Mouse (Mus musculus): Measurements from ENCODE around the gene Pdxdc1.
A peak's percentile ranks its signal among the peaks of the same experiment; 100 is the strongest.

The Pdxdc1 gene

DNA sequence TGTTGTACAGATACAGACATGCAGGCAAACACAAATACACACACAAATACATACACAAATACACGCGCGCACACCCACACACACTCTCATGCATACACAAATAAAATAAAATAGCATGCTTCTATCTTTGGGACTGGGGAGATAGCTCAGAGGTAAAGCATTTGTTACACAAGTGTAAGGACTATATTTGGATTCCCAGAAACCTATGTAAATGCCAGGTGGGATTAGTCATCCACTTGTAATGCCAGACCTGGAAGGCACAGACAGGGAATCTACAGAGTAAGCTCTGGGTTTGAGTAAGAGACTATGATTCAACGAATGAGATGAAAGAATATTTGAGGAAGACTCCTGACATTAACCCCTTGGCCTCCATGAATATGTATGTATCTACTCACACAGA lies 27.4 kb downstream of the Pdxdc1 start:
- DNase-seq = no peak

DNA sequence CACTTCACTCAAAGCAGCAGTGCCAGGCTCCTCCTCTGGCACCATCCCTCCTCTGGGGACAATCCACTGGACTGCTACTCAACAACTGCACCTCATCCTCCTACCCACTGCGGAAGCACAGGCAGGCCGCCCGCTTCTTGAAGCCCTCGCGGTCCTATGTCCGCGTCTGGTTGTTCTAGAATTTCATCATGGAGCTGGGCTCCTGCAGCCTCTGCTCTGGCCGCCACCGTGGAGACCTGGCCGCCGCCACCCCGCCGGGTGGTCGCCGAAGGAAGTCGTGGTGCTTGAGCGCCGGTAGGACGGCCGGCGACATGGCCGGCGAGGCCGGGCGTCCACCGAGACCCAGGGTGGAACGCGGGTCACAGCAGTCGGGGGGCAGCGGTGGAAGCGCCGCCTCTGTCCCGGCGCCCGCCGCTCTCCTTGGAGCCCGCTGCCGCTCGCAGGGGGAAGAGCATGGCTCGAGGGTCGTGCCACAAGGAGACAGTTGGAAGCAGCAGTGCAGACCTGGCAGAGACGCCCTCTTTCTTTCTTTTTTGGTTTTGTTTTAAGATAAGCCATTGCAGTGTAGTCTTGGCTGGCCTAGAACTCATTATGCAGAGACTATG lies 34.9 kb downstream of the Pdxdc1 start:
- DNase-seq = peak; percentile 62

- peak; percentile 74 for DNase-seq
Observed at GRCm38 (mm10) chr16:13867406-13867805, 35.5 kb downstream of the Pdxdc1 start.

DNA sequence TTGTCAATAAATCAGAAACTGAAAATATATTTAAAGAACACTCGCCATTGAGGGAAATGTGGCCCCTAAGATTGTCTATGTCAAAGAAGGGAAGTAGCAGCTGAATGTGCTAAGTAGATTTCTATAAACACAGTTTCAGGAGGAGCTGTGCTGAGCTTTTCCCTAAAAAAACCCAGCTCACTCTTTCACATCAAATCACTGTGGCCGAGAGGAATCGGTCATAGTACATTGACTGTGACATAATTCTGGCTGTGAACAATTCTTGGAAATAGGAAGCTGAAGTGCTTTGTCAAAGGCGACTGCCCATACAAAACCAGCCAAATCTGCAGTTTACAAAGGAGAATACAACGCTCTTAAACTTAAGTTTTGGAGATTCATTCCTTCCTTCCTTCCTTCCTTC lies 36.3 kb downstream of the Pdxdc1 start:
- no peak for DNase-seq

DNA sequence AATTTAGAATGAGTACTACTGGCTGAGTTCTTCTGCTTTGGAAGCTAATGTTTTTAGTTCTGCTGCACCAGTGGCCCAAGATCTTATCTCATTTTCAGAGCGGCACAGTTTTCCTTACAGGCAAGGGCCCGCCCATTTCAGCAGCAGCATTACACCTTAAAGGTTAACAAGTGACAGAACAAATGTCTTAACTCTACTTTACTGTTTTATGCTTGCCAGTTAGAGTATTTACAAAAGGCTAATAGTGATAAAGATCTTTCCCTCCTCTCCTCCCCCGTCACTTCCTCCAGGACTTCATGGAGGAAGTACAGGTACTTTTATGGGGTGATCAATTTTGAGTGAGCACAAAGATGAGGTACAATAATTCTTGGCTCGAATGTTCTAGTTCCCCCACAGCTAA lies 36.9 kb downstream of the Pdxdc1 start:
- no peak for DNase-seq

DNA sequence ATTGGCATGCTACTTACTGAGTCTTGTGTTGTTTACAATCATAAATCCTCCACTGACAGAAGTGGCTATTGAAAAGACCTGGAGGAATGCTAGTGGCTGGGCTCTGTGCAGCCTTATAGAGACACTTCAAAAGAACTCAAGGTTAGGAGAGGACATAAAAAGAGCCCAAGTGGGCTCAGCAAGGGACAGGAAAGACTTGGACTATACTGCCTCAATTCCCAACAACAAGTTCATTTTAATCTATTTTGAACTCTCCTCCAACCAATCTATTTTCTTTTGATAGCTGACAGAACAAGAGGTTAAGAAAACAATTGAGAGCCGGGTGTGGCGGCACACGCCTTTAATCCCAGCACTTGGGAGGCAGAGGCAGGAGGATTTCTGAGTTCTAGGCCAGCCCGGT lies 49.0 kb downstream of the Pdxdc1 start:
- DNase-seq = no peak

DNA sequence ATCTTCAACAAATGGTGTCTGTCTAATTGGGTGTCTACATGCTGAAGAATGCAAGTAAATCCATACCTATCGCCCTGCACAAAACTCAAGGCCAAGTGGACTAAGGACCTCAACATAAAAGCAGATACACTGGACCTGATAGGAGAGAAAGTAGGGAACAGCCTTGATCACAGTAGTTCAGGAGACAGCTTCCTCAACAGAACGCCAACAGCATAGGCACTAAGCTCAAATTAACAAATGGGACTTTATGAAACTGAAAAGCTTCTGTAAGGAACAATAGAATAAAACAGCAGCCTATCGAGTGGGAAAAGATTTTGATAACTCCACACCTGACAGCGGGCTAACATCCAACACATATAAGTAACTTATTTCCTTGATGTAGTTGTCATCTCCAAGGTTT lies 51.5 kb downstream of the Pdxdc1 start:
- DNase-seq = no peak

GRCm38 (mm10) chr16:13848310-13848709 lies 54.6 kb downstream of the Pdxdc1 start:
- no peak for DNase-seq

DNA sequence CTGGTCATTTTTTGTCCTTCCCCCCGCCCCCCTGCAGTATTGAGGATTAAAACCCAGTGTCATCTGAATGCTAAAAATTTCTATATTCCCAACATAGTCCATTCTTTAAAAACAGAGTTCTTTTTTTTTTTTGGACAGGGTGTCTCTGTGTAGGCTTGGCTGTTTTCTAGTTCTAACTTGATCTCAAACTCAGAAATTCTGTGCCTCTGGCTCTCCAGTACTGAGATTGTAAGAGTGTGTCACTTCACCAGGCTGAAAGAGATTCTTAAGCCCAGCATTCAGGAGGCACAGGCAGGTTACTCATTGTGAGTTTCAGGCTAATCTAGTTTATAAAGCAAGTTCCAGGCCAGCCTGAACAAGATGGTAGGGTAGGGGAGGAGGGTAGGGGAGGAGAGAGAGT lies 56.3 kb downstream of the Pdxdc1 start:
- DNase-seq = no peak

- no peak for DNase-seq
Observed at GRCm38 (mm10) chr16:13845031-13845430, 57.9 kb downstream of the Pdxdc1 start.

DNA sequence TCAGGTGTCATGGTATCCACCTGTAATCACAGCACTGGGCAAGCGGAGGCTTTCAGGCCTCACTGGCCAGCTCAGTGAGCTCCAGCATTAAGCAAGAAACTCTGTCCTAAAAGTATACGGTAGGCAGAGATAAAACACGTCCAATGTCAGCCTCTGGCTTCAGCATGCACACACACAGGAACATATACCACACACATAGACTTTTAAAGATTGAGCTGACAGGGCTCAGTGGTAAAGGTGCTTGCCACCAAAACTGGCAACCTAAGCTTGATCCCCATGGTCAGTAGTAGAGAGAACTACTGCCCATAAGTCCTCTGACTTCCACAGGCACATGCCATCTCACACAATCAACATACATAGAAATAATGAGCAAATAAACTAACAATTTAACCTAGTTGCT lies 62.0 kb downstream of the Pdxdc1 start:
- no peak for DNase-seq

GRCm38 (mm10) chr16:13840056-13840455 lies 62.9 kb downstream of the Pdxdc1 start:
- no peak for DNase-seq

DNA sequence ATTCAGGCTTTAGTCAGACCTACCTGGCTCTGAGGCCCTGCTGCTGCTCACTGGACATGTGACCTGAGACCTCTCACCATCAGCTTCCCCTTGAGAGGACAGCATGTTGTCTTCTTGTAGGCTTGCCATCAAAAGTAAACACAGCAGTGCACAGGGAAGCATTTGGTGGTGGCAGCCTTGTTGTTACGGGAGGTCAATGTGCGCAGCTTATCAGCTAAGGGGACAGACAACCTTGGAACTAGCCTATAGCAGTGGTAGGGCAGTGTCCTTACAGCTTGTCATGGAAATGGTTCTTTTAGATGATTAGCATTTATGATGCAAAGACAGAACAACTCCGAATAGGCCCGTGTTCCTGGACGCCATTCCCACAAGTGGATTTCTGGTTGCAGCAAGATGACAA lies 68.5 kb downstream of the Pdxdc1 start:
- DNase-seq = no peak

- no peak for DNase-seq
Observed at GRCm38 (mm10) chr16:13831606-13832005, 71.3 kb downstream of the Pdxdc1 start.

- DNase-seq = no peak
Observed at GRCm38 (mm10) chr16:13830444-13830843, 72.5 kb downstream of the Pdxdc1 start.

- no peak for DNase-seq
Observed at GRCm38 (mm10) chr16:13826511-13826910, 76.4 kb downstream of the Pdxdc1 start.

GRCm38 (mm10) chr16:13825781-13826490 lies 77.0 kb downstream of the Pdxdc1 start:
- DNase-seq = no peak

GRCm38 (mm10) chr16:13820771-13821170 lies 82.2 kb downstream of the Pdxdc1 start:
- DNase-seq = no peak

DNA sequence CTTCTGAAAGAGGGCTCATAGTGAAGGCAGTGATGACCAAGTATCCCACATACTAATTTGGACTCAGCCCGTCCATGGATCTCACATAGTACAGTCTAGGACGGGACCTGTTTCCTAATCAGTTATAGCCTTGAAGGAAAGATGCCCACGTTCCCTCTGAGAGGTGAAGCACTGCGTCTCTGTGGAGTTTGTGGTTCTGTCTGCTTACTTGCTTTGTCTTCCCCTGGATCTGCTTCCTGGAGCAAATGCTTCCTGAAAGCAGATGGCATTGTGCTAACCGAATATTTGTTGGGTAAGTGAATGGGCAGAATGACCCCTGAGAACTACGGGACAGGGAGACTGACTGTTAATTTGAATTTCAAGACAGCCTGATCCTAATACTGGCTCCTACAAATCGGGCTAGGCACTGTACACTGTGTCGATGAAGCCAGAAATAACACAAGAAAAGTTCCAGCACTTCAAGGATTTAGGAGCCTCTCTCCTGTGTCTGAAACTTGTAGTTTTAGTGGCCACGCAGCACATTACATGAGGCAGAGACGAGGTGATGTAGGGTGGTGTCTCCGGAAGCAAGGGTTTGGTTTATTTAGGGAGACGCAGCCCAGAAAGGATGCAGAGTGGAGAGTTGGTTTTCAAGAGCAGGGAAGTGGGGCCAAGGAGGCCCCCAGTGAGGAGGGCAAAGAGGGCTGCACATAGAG lies 83.0 kb downstream of the Pdxdc1 start:
- DNase-seq = peak; percentile 10

- no peak for DNase-seq
Observed at GRCm38 (mm10) chr16:13819394-13819743, 83.6 kb downstream of the Pdxdc1 start.

DNA sequence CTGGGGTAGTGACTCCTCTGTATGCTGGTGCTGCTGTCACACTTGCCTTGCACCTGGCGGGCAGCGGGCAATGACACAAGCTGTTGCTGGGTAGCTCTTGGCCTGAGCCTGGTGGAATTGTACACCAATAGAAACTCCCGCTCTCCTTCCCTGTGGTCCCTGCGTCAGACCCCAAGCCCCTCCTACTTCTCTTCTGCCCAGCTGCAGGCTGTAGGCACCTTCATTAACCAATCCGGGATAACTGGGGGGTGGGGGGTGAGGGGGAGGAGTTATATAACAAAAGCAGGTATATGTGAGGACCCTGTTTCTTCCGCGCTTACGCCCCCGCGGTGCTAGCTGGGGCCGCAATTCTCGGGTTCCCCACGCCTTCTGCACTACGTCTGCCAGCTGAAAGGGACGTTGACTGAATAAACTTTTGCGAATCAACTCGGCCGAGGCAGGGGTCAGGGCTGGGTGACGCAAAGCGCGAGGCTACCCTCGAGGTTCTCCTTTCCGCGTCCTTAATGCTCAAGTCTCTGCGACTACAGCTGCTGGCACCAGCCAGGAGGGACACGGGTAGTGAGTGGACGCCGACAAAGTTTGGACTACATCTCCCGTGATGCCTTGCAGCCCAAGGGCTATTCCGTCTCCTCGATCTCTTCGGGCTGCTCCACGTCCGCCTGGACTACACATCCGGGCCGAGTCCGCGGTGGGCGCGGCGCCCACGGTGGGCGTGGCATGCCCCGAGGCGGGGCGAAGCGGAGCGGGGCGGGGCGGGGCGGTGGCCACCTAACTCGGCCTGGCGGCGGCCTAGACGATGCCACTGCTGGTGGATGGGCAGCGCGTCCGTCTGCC lies 84.2 kb downstream of the Pdxdc1 start, which contains the start of gene Ntan1:
Gene Ntan1, plus strand, starts transcription at position 286 of the 834 bp plus-strand sequence.
- peak; percentile 97 for DNase-seq

DNA sequence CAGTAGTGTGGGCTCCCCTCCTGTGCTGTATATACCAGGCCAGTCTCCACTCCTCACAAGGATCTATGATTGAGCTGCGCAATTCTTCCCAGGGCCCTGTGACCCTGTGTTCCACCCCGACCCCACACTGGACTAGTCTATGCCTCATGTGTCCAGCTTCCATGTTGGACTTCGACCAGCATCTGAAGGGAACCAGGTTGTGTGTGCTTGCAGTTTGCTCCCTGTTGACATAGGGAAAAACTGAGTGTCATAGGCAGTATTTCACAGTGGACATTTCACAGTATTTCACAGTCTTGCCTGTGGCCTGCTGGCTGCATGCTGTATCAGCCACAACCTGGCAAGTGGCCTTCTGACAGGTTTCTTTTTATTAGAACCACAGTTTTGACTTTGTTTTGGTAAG lies 89.7 kb downstream of the Pdxdc1 start:
- no peak for DNase-seq

DNA sequence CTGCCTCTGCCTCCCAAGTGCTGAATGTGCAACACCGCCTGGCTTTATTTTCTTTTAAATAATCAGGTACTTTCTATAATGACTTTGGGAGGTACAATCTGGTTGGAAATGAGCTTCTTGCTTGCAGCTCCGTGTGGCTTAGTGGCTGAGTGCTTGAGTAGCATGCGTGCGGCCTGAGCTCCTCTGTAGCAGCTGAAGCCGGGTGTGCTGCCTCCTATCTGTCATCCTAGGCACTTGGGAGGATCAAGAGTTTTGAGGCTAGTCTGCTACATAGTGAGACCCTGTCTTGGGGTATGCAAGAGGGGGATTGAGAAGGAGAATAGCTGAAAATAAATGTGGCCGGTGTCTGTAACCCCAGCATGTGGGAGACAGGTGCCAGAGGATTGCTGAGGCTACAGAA lies 90.8 kb downstream of the Pdxdc1 start:
- no peak for DNase-seq

Data from retina, postnatal 1 day (tissue).